Mouse (Mus musculus) monocyte, adult 59 days (primary cell): ENCODE data around the gene Rassf10. TPM values are rescaled to one million over a fixed set of nuclear protein-coding genes. Genes with fewer than 3 reads are reported as not detected.

Experiments used
- total RNA-seq, 2 experiments: library from RNA; stranded (reverse); gene quantifications; one replicate each; pipeline ENCODE4 v1.2.4; 2023

The Rassf10 gene
- total RNA-seq: not detected

DNA sequence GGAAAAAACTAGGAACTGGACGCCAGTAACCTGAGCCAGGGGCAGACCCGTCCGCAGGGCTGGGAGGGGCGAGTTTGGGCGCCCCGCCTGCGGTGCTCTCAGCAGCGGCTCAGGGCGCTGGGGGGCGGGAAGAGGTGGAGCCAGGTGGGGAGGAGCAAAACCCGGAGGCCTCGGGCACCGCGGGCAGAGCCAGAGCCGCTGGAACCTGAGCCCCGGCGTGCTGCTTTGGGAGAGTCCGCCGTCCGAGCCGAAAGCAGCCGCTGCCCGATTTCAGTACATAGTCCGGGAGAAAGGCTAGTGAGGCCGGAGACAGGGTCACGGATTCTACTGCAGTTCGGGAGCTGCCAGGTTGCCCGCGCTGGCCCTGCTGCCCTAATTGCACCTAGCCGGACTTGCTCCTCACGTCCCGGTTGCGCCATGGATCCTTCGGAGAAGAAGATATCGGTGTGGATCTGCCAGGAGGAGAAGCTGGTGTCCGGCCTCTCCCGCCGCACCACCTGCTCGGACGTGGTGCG is at the start of gene Rassf10:
Rassf10 (plus strand) TSS at position 186 of the 515 bp plus-strand sequence.

